Mouse (Mus musculus): ENCODE measurements around the gene Macc1.

GRCm38 (mm10) chr12:119365041-119365440 is 51.0 kb downstream of the Macc1 start:
- TF ChIP-seq CTCF (IDR thresholded peaks at IDR 0.05; ENCODE audit: extremely low read depth, insufficient read depth, insufficient read length, insufficient replicate concordance) = no peak
- TF ChIP-seq POLR2A (IDR thresholded peaks at IDR 0.05; ENCODE audit: low read depth, low read length) = no peak

All from spleen, adult 2 months (tissue).